Mouse (Mus musculus): ENCODE data around the gene Sirt1.

Sirt1 gene

DNA sequence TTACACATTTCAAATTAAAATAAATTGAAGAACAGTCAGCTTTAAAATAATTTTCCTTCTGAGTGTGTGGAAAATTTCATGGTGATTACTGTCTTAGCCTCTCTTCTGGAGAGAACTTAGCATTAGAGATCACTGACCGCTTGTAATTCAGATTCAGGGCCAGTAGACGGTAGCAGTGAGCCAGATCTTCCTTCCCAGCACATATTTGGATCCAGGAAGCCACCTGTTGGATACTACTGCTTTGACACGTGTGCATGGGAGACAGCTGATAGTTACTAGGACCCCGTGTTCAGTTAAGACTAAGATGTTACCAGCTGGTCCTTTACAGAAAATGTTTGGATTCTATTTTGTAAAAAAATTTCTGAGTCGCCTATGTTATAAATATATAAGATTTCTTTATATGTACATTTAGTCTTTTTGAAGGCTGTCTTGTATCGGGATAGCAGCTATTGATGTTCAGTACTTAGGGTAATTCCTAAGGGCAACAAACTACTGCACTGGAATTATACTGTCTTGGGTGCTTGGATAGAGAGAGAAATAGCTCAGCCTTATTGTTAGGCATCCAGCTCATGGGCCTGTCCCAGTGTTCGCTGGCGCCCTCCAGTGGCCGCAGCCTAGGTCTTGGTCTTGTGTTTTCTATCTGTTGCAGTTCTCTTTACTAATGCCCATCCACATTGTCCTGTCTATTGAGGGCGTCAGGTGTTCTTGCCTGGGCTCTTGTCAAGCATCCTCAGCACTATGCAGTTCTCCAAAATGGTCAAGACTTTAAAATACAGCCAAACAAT, 72.7 kb downstream of the Sirt1 start:
- peak; percentile 91 for DNase-seq

DNA sequence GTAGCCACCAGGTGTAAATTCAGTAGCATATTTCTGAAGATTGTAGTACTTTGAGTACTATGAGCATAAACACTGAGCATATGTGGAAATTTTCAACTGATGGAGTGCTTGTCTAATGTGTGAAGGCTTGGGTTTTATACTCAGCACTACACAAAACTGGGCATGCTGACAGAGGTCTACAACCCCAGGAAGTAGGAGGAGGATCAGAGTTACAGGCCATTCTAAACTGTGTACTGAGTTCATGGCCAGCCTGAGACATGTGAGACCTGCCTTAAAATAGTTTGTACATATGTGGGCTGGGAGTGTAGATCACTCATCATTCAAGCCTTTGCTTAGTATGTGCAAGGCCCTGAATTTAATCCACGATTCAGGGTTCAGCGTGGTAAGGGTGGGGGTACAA, 79.1 kb downstream of the Sirt1 start:
- DNase-seq = no peak

DNA sequence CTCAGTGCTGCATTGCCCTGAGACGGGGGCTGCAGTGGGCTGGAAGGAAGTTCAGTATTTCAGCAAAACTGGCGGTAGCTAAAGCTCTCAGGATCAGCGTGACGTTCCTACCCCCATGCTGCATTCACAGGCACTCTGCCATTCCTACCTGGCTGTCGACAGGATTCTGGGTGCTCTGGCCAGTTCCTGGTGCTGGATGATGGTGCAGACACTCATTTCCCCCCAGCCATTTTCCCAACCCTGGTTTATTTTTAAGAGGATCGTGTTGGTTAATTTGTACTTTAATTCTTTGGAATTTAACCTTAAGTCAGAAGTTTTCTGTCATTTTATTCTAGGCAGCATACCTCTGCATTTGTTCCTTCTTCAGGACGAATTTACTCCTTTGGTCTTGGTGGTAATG, 98.7 kb downstream of the Sirt1 start:
- no peak for DNase-seq

DNA sequence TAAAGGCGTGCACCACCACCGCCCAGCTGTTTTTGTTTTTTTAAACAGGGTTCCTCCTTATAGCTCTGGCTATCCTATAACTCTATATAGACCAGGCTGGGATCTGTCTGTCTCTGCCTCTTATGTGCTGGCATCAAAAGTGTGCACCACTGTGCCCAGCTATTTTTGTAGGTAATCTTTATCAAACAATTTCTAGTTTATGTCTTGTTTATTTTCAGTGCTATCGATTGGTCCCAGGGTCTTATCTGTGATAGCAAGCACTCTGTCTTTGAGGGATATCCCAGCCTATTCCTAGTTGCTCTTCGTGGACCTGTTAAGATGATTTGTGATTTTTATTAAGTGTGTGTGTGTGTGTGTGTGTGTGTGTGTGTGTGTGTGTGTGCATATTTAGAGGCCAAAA, 99.1 kb downstream of the Sirt1 start:
- DNase-seq = no peak

DNA sequence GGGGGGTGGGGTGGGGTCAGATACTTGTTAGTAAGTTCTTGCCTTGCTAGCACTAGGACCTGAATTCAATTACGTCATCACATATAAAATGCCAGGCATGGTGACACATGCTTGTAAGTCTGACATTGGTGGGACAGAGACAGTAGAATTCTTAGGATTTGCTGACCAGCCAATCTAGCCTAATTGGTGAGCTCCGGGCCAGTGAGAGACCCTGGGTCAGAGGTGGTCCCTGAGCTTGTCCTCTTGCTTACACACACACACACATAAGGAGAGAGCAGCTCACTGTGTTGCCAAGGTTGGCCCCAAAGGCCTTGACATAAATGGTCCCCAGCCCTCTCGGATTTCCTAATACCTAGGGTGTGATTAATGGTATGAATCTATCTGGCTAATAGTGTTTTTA, 101.7 kb downstream of the Sirt1 start:
- DNase-seq = no peak

DNA sequence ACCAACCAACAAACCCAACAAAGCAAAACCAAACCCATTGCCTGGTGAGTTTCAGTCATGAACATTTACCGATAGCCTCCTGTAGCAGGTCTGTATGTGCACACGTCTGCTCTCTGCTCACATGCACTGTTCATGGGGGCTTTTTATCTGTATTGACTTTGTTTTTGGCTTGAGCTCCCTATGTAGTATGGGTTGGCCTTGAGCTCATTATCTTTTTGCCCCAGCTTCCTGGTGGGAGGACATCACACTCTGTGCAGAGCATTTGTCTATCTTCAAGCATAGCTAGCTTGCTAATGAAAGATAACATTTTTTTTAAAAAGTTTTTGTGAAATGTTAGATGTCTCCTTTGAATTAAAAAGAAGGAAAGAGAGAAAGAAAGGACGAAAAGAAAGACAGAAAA, 104.5 kb downstream of the Sirt1 start:
- DNase-seq = no peak

DNA sequence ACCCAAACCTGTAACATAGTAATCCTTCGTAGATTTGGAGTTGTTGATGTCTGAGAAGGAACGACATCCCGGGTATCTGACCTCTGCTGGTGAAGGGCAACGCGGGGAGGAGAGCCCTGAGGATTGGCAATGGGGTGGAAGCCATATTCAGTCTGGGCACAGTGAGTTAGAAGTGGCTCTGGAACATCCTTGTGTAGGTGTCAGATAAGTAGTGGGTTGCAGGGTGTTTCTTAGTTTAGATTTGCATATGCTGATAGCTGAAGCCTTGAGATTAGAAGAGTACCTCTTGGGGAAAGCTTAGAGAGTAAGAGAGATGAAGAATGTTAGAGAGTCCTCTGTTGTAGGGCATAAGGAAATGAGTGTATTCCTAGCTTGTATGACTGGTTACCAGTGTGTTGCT, 108.6 kb downstream of the Sirt1 start:
- no peak for DNase-seq

DNA sequence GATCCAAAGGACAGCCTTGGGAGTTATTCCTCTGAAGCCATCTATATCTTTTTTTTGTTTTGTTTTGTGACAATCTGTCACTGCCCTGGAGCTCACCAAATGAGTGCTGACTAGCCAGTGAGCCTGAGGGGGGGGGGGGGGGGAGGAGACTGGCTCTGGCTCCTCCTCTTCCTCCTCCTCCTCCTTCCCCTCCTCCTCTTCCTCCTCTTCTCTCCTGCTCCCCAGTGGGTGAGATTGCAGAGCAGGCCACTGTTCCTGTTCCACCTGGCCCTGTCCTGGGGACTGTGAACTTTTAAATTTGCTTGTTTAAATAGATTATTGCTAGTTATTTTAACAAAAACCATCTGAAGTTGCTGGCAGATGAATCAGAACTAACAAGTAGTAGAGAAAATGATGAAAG, 109.1 kb downstream of the Sirt1 start:
- no peak for DNase-seq

Measured in right cerebral cortex, postnatal 4 days (tissue).